Mouse (Mus musculus) gastrocnemius, postnatal 25 days (tissue): ENCODE data around the gene Cwc22. TPM values are rescaled to one million over a fixed set of nuclear protein-coding genes. Genes with fewer than 3 reads are reported as not detected.

Experiments
- DNase-seq: peaks from one replicate; pipeline ENCODE4 v3.0.0; 2022
- total RNA-seq, 2 experiments: library from RNA; stranded (reverse); gene quantifications; 1 replicate in 1 of 2; 2 replicates in 1 of 2; pipeline ENCODE4 v1.2.3; 2021

Cwc22 gene
- total RNA-seq, 2 experiments from 2014 or later: 11.1 to 11.6 TPM

DNA sequence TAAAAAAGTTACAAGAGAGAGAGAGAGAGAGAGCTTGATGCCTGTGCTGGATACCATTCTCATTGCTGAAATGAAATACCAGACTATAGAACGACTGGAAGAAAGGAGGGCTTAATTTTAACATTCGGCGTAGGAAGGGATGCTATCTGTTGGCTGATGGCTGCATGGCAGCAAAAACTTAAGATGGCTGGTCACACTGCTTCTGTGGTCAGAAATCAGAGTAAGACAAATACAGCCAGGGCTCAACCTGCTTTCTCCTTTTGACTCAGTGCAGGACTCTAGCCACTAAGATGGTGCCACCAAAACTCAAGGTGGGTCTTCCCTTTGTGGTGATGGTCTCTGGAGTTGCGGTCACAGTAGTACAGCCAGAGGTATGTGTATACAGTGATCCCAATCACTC, 70.7 kb downstream of the Cwc22 start:
- DNase-seq: no peak

- no peak for DNase-seq
Measured at GRCm38 (mm10) chr2:77874678-77875077, 71.5 kb downstream of the Cwc22 start.

DNA sequence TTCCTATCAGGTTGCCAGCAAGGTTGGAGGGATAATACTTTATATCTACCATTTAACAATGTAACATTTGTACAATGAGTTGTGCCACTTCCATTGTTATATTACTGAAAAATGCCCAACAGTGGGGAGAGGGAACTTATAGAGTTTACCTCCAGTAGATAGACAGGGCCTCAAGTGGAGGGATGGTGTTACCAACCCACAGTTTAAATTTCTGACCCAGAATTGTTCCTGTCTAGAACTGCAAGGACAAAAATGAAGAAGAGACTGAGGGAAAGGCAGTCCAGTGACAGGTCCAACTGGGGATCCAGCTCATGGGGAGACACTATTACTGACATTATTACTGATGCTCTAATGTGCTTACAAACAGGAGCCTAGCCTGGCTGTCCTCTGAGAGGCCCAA, 72.4 kb downstream of the Cwc22 start:
- DNase-seq: no peak

- DNase-seq: no peak
Measured at GRCm38 (mm10) chr2:77872676-77873075, 73.5 kb downstream of the Cwc22 start.

GRCm38 (mm10) chr2:77871146-77871545, 75.0 kb downstream of the Cwc22 start:
- DNase-seq: no peak

DNA sequence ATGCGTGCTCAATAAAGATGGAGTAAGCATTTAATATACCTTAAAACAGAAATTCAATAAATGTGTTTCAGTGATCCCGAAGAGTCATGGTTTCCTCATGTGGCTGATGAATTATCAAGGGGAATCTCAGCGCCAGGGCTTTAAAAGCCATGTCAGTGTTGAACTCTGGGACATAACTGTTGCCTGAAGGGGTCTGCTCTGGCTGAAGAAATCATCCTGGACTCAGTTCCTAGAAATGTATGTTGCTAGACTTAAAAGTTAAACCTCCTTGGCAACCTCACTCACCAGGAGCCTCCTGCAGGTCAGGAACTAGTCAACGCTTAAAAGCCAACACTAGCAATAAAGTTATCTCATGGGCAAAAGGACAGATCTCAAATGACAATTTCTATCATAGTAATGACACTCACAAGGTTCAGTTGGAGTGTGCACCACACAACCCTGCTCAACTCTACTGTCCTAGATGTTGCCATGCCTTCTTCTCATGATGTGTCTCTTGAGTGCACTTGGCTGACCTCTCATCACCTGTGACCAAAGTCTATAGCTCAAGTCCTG, 76.4 kb downstream of the Cwc22 start:
- DNase-seq: no peak

- no peak for DNase-seq
Measured at GRCm38 (mm10) chr2:77863934-77864333, 82.2 kb downstream of the Cwc22 start.

GRCm38 (mm10) chr2:77863522-77863921, 82.7 kb downstream of the Cwc22 start:
- DNase-seq: no peak

DNA sequence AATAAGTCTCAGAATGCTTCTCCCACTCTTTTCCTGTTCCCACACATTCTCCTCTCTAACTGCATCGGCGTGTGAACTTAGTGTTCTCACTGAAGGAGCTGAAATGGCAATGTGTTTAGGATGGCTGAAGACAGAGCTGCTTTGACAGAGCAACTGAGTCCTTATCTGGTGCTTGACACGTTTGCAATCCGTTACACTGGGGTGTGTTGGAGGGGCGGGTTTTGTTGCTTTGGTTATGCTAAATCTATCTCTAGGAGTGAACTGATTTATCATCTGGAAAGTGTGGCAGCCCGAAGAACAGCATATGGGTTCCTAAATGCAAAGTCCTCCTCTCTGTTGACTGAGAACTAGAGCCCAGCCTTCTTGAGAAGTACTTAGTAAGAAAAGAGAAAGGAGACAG, 104.7 kb downstream of the Cwc22 start:
- DNase-seq: no peak

- DNase-seq: no peak
Measured at GRCm38 (mm10) chr2:77839587-77839986, 106.6 kb downstream of the Cwc22 start.

DNA sequence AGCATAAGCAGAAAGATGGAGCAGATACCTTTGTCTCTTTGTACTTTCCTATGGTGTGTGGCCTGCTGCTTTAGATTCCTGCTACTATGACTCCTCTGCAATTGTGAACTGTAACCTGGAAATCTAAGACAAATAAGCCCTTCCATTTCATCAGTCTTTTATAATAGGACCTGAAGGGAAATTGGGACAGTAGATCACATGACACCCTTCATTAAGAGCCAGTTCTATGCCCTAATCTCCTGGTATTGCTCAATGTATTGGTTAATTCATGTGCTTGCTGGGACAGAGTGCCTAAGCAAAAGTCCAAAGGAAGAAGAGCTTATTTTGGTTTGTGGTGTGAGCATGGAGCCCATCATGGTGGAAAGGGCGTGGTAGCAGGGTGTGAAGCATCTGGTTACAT, 107.5 kb downstream of the Cwc22 start:
- no peak for DNase-seq

- no peak for DNase-seq
Measured at GRCm38 (mm10) chr2:77835781-77836180, 110.4 kb downstream of the Cwc22 start.

Other genes with a start within 250 kb of the Cwc22 start
- gene Zfp385b, start 126.7 kb downstream of the Cwc22 start, total RNA-seq: 10 to 100 TPM in 1 of 2 experiments, 1 to 10 TPM in 1; 3.7 to 15.2 TPM